Mouse (Mus musculus) liver, embryonic 14.5 days (tissue): ENCODE measurements around the gene Magoh.

ENCODE experiments used
- CTCF ChIP-seq: IDR thresholded peaks from 2 replicates; pipeline ENCODE4 v1.5.1; 2016; ENCODE audit warnings: antibody characterized with exemption, low read depth, control low read depth
- EP300 ChIP-seq: IDR thresholded peaks from 2 replicates; pipeline ENCODE4 v1.6.1; 2016; ENCODE audit warnings: antibody characterized with exemption, low read depth

GRCm38 (mm10) chr4:107856958-107857686 lies 22.4 kb upstream of the Magoh start:
- TF ChIP-seq CTCF: no peak
- TF ChIP-seq EP300: no peak
